Mouse (Mus musculus) splenic B cell, adult 2 months (primary cell): ENCODE measurements around the gene Grrp1.
"Not testable (repeated sequence)": the region's sequence is repeated elsewhere in the genome, so short reads cannot be mapped to it uniquely, and the experiment has no call there.

Experiments used
- DNase-seq: peaks from one replicate; pipeline ENCODE4 v3.0.0-alpha.2; 2011; ENCODE audit warnings: low read depth, low spot score
- H3K27me3 ChIP-seq: 2 replicates; pipeline ENCODE4 v1.6.1; 2012; ENCODE audit warnings: mild to moderate bottlenecking, low read length, moderate library complexity, mixed read lengths; ENCODE audit not compliant: control insufficient read depth, poor library complexity, insufficient read depth, severe bottlenecking
- H3K36me3 ChIP-seq: 2 replicates; pipeline ENCODE4 v1.6.1; 2012; ENCODE audit warnings: mild to moderate bottlenecking, low read length, moderate library complexity, mixed read lengths; ENCODE audit not compliant: control insufficient read depth, poor library complexity, insufficient read depth, severe bottlenecking

Grrp1 gene

GRCm38 (mm10) chr4:134286226-134287167 is 32.6 kb upstream of the Grrp1 start:
- Histone ChIP-seq H3K36me3 (peaks cover 1% of the 10 kb centered on the region; the same call in 1 of the 2 replicates), H3K27me3 (no peaks in the 10 kb centered on the region)
- no peak for DNase-seq

DNA sequence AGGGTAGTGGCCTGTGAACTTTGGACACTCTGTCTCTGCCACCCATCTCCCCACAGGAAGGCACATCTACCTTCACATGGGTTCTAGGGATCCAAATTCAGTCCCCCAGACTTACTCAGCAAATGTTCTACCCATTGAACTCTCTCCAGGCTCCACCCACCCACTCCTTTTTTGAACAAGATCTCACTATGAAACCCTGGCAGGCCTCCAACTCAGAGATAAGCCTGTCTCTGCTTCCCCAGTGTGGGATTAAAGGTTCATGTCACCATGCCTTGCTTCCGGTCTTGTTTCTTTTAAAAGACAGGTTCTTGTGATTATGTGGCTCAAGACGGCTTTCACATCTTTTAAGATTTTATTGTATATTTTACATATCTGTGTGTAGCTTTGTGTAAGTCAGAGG is 31.0 kb upstream of the Grrp1 start:
- H3K27me3 ChIP-seq, result no peaks in the 10 kb centered on the region
- peaks cover 1% of the 10 kb centered on the region; the same call in 1 of the 2 replicates for H3K36me3 ChIP-seq
- DNase-seq, result no peak

DNA sequence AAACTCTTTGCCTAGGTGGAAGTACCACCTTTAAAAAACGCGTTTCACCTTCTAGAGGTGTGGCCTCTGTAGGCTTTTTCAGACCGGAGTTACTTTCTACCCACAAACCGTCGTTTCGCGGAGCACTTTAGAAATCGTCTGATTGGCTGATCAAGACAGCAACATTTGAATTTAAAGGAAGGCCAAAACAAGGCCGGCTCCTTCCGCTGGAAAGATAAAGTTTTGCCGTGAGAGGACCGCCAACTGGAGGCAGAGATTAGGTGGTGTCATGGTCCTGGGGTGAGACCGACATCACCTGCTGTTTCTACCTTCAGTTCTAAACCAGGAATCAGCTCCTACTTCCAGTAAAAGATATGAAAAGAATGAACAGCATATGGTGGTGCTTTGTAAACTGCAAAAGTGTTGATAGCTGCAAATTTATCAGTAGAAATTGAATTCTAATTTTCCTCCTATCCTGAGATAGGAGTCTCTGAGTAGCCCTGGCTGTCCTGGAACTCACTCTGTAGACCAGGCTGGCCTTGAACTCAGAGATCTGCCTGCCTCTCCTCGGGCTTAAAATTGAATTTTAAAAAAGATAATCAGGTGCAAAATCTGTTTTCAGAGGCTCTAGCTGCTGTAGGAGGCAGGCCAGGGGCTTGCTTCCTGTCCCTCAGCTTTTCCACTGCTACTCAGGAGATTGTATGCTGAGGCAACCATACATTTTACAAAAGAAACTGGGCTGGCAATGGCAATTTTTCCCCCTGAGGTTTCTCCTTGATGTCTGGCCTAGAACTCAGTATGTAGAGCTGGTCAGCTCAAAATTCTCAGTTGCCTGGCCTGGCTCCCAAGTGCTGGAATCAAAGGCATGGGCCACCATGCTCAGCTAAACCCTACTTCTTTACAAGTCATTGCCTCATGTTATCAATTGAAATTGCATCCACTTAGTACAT is 19.8 kb upstream of the Grrp1 start:
- peak; percentile 86 for DNase-seq
- peaks cover 2% of the 10 kb centered on the region; the same call in 1 of the 2 replicates for H3K36me3 ChIP-seq
- H3K27me3 ChIP-seq, result no peaks in the 10 kb centered on the region

- peak; percentile 25 for DNase-seq
- peaks cover 2% of the 10 kb centered on the region; the same call in 1 of the 2 replicates for H3K36me3 ChIP-seq
- H3K27me3 ChIP-seq, result no peaks in the 10 kb centered on the region
These were observed 19.0 kb upstream of the Grrp1 start for GRCm38 (mm10) chr4:134272731-134273416.

DNA sequence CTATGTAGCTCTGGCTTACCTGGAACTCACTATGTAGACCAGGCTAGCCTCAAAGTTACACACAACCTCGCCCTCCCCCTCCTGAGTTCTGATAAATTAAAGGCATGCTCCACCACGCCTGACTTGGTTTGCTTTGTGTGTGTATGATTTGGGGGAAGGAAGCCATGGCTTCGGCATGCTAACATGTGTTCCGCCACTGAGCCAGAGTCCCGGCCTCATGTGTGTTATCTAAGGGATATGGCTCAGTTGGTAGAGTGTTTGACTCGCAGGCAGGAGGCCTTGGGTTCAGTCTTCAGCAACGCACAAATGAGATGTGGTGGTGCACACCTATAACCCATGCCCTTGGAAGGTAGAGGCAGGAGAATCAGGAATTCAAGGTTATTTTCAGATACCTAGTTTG is 18.1 kb upstream of the Grrp1 start:
- no peak for DNase-seq
- no peaks in the 10 kb centered on the region for H3K36me3 ChIP-seq
- no peaks in the 10 kb centered on the region for H3K27me3 ChIP-seq

DNA sequence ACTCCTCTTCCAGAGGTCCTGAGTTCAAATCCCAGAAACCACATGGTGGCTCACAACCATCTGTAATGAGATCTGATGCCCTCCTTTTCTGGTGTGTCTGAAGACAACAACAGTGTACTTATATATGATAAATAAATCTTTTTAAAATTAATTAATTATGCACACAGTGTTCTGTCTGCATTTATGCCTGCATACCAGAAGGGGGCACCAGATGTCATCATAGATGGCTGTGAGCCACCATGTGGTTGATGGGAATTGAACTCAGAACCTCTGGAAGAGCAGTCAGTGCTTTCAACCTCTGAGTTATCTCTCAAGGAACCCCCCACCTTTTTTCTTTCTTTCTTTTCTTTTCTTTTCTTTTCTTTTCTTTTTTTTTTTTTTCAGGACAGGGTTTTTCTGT is 15.7 kb upstream of the Grrp1 start:
- H3K36me3 ChIP-seq, H3K27me3 ChIP-seq: not testable (repeated sequence)
- peak; percentile 63 for DNase-seq

DNA sequence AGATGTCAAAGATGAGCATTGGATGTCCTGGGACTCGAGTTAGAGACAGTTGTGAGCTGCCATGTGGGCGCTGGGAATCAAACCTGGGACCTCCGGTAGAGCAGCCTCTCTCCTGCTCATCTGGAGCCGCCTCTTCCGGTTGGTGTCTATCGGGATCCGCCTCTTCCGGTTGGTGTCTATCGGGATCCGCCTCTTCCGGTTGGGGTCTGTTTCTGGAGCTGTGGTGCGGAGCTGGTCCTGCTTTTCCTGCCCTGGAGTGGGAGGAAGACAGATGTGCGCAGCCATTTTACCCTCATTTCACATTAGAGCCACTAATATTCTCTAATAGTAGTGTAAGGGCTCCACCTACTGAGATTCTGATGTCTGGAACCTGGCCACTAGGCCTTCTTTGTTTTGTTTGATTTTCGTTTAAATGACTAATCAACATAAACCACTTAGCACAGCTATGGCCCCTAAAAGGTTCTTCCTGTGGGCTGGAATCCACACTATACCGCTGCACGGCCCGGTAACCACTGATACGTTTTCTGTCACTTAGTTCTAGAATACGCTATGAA is 14.3 kb upstream of the Grrp1 start:
- no peaks in the 10 kb centered on the region for H3K36me3 ChIP-seq
- DNase-seq, result no peak
- no peaks in the 10 kb centered on the region for H3K27me3 ChIP-seq

DNA sequence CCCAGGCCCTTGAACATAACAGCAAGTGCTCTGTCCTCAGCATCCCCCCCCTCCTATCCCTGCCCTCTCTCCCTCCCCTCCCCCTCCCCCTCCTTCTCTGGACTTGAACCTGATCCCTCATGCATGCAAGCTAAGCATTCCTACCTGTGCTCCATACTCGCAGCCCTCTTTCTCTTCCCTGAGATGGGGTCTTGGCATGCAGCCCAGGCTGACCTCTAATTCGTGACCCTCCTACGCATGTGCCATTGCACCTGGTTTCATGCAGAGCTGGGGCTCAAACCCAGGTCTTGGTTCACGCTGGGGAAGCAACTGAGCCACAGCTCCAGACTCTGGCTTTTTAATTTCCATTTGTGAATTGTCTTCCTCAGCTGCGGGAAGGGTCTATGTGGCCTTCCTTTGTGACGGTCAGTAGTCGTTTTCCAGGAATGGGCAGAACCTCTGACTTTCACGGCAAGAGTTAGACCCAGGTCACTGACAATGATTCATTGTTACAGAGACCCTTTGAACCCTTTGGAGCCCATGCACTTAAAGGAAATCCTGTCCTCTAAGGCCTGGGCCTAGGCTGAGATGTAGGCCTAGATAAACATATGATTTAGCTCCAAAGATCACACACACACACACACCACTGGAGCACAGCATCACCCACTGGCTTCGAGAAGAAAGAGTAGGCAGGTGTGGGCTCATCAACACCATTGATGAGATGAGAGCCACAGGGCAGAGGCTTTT is 12.1 kb upstream of the Grrp1 start:
- no peaks in the 10 kb centered on the region for H3K27me3 ChIP-seq
- H3K36me3 ChIP-seq, result no peaks in the 10 kb centered on the region
- no peak for DNase-seq

DNA sequence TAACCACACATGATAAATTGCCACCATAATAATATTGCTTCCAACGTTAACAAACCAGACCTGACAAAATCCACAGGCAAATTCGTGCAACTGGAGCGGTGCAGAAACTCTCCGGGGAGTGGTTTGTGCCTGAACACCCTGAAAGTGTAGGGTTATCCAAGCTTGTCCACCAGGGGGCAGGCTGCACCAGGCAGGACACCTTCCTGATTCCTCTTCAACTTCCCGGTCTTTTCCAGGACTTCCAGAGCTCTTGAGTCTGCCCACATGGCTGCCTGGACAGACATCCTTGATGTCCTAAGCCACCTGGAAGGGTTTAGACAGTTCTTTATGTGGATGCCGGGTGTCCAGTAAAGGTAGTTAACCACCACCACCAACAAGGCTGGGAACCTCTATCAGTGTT is 9.3 kb upstream of the Grrp1 start:
- H3K36me3 ChIP-seq, result no peaks in the 10 kb centered on the region
- DNase-seq, result peak; percentile 47

DNA sequence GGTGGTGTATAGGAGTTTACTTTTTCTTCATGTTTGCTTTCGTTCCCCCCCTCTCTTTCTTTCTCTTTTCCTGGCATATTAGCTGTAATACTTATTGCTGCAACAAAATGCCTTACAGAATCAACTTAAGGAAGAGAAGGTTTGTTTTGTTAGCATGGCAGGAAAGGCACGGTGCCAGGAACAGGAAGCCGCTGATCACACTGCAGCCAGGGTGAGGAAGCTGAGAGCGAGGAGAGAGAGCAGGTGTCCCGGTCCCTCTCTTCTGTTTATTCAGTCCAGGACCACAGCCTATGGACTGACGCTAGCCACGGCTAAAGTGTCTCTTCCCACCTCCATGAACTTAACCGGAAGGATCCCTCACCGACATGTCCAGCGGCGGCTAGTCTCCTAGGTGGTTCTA is 4.4 kb upstream of the Grrp1 start:
- Histone ChIP-seq H3K36me3 (no peaks in the 10 kb centered on the region), H3K27me3 (no peaks in the 10 kb centered on the region)
- no peak for DNase-seq

More for the DNA sequence above, 9.3 kb upstream of the Grrp1 start:
- no peaks in the 10 kb centered on the region for H3K27me3 ChIP-seq

DNA sequence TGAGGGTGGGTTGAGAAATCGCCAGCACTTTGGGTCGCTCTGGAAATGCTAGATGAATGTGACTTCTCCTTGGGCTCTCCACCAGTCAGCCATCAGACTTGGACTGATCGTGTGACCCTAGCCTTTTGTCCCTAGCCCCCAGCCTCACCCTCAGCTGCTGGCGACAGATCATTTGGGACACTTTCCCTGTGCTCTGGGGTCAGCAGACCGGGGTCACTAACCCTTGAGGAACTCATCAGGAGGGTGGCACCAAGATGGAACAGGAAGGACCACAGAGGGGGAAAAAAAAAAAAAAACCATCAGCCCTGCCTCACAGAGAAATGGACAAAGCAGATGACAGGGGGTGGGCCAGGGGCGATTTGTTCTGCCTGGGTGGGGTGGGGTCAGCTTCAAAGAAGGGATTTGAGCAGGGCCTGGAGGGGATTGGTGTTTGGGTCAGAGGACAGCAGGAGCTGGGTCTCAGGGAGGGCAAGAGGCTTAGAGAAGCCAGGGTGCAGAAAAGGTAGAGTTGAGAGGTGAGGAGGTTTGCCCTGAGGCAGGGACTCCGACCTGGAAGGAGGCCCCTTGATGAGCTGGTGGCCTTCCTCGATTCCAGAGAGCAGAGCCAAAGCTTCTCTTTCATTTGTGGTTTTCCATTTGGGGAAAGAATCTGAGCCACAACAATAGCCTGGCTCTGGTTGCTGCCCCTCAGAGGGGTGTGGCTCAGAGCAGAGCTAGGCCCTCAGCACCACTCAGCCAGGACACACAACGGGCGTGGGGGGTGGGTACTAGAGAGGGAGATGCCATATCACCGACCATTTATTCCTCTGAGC is 3.5 kb upstream of the Grrp1 start:
- no peak for DNase-seq
- Histone ChIP-seq H3K36me3 (no peaks in the 10 kb centered on the region), H3K27me3 (peaks cover 2% of the 10 kb centered on the region; the same call in 1 of the 2 replicates)

DNA sequence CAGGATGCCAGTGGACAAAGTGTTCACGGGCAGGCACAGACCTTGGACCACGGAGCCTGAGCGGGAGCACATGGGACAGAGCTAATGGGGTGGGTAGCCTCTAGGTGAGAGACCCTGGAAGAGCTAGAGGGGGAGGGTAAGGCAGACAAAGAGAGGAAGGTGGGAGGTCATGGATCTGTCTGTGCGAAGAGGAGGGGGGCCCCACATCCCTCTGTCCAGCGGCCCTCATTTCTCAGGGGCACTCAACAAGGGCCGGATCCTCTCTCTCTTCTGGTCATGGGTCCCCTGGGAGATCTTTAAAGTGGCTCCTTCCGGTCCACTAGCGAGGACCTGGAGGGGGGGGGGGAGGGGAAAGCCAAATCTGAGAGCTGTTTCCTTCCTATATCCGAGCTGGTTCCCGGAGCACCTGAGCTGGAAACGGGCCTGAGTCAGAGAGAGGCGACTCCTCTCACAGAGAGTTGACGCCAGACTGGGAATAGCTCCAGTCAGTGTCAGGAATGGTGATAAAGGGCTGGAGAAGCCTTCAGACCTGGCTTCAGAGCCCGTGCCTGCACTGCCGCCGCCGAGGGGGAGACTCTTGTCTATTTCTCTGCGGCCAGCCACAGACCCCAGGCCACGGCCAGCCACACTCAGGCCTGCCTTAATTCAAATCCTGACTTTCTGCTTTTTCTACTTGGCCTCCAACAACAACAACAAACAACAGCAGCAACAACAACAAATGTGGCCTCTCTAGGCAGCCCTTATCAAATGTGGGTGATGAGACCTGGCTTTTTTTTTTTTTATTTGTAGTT is 2.7 kb upstream of the Grrp1 start:
- Histone ChIP-seq H3K27me3 (peaks cover 2% of the 10 kb centered on the region; the same call in 1 of the 2 replicates), H3K36me3 (no peaks in the 10 kb centered on the region)
- DNase-seq, result no peak
